Mouse (Mus musculus) stomach, embryonic 14.5 days (tissue): ENCODE results near the gene Adarb1. TPM values are rescaled to one million over a fixed set of nuclear protein-coding genes. Genes with fewer than 3 reads are reported as not detected.
A peak's percentile ranks its signal among the peaks of the same experiment; 100 is the strongest.

Source experiments
- ATAC-seq: fragments of 200-750 bp; cut with Nextera tagmentation; 2 replicates; pipeline ENCODE4 v1.8.0; 2017; ENCODE audit warnings: low read depth, moderate TSS enrichment; ENCODE audit not compliant: insufficient number of reproducible peaks, insufficient read depth, low FRiP score
- H3K27ac ChIP-seq: fragments of 300-500 bp; sonication (generic); 2 replicates; pipeline ENCODE4 v1.5.1; 2014; ENCODE audit warnings: mild to moderate bottlenecking, low read length, moderate library complexity, mixed read lengths
- H3K27me3 ChIP-seq: fragments of 300-500 bp; sonication (generic); 2 replicates; pipeline ENCODE4 v1.6.1; 2014; ENCODE audit warnings: low read length, control low read depth, mixed read lengths; ENCODE audit not compliant: control insufficient read depth, insufficient read depth
- H3K36me3 ChIP-seq: fragments of 300-500 bp; sonication (generic); 2 replicates; pipeline ENCODE4 v1.6.1; 2014; ENCODE audit warnings: mild to moderate bottlenecking, control low read depth, low read length, moderate library complexity, mixed read lengths; ENCODE audit not compliant: control insufficient read depth, insufficient read depth
- H3K4me1 ChIP-seq: fragments of 300-500 bp; sonication (generic); 2 replicates; pipeline ENCODE4 v1.6.1; 2014; ENCODE audit warnings: low read length, control low read depth, mixed read lengths; ENCODE audit not compliant: control insufficient read depth, insufficient read depth
- H3K4me2 ChIP-seq: fragments of 300-500 bp; sonication (generic); replicated peaks from 2 replicates; pipeline ENCODE4 v1.6.1; 2014; ENCODE audit warnings: low read depth, low read length, control low read depth
- H3K4me3 ChIP-seq: fragments of 300-500 bp; sonication (generic); 2 replicates; pipeline ENCODE4 v1.5.1; 2014; ENCODE audit warnings: low read depth, low read length, control low read depth
- H3K9ac ChIP-seq: fragments of 300-500 bp; sonication (generic); replicated peaks from 2 replicates; pipeline ENCODE4 v1.6.1; 2014; ENCODE audit warnings: low read depth, mild to moderate bottlenecking, control low read depth, low read length, moderate library complexity, mixed read lengths
- H3K9me3 ChIP-seq: fragments of 300-500 bp; sonication (generic); 2 replicates; pipeline ENCODE4 v1.6.1; 2016; ENCODE audit warnings: low read depth, low read length, control low read depth; ENCODE audit not compliant: control insufficient read depth
- WGBS: fragments of 180-500 bp; shearing (Covaris S2); extraction: QIAGEN DNeasy Blood & Tissue Kit; methylation state at CpG from one replicate; pipeline ENCODE4 v1.1.7; 2014; 5-methylcytosine and 5-hydroxymethylcytosine counted together
- polyA plus RNA-seq: library from polyadenylated mRNA; unstranded; fragments of >200 nt; fragmentation: Nextera tagmentation; extraction: Ambion mirVana; gene quantifications from 2 replicates; pipeline ENCODE4 v1.2.1, GENCODE M21; 2014

Adarb1 gene
- polyA plus RNA-seq, 1 experiment from 2014 or later = 8.3 TPM

- H3K4me2 ChIP-seq = no peak overlapping the region
- H3K4me3 ChIP-seq = no peak overlapping the region
- WGBS = 71% methylated on average over 6 of the region's 6 CpGs
- H3K9ac ChIP-seq = no peak overlapping the region
- ATAC-seq = no peak
- no peak overlapping the region for H3K27ac ChIP-seq
- H3K4me1 ChIP-seq = peaks cover 7% of the 10 kb centered on the region; the same call in 1 of the 2 replicates
- no peaks in the 10 kb centered on the region for H3K27me3 ChIP-seq
- H3K9me3 ChIP-seq = no peaks in the 10 kb centered on the region
- no peaks in the 10 kb centered on the region for H3K36me3 ChIP-seq
Observed at GRCm38 (mm10) chr10:77454795-77455194, 36.7 kb upstream of the Adarb1 start.

GRCm38 (mm10) chr10:77451822-77452221 is 33.8 kb upstream of the Adarb1 start:
- Histone ChIP-seq H3K27me3 (no peaks in the 10 kb centered on the region), H3K36me3 (no peaks in the 10 kb centered on the region), H3K9ac (no peak overlapping the region), H3K27ac (no peak overlapping the region), H3K4me3 (no peak overlapping the region), H3K4me1 (peaks cover 23% of the 10 kb centered on the region), H3K9me3 (no peaks in the 10 kb centered on the region), H3K4me2 (no peak overlapping the region)
- no peak for ATAC-seq
- WGBS = 84% methylated on average over 4 of the region's 4 CpGs

- H3K9me3 ChIP-seq = no peaks in the 10 kb centered on the region
- H3K27ac ChIP-seq = no peak overlapping the region; the same call in 1 of the 2 replicates
- H3K4me3 ChIP-seq = no peak overlapping the region
- no peak overlapping the region for H3K9ac ChIP-seq
- H3K27me3 ChIP-seq = no peaks in the 10 kb centered on the region
- ATAC-seq = no peak
- no peak overlapping the region for H3K4me2 ChIP-seq
- H3K36me3 ChIP-seq = no peaks in the 10 kb centered on the region
- H3K4me1 ChIP-seq = peaks cover 17% of the 10 kb centered on the region
Observed at GRCm38 (mm10) chr10:77450159-77450464, 32.0 kb upstream of the Adarb1 start.

GRCm38 (mm10) chr10:77449315-77450158 is 31.5 kb upstream of the Adarb1 start:
- Histone ChIP-seq H3K9ac (no peak overlapping the region), H3K36me3 (no peaks in the 10 kb centered on the region), H3K4me2 (peak overlapping the region; percentile 47), H3K27ac (no peak overlapping the region; the same call in none of the 2 replicates), H3K27me3 (no peaks in the 10 kb centered on the region), H3K9me3 (no peaks in the 10 kb centered on the region), H3K4me1 (peaks cover 17% of the 10 kb centered on the region), H3K4me3 (no peak overlapping the region)
- WGBS = 17% methylated on average over 23 of the region's 23 CpGs
- no peak for ATAC-seq

GRCm38 (mm10) chr10:77448698-77449247 is 30.7 kb upstream of the Adarb1 start:
- no peak overlapping the region for H3K4me3 ChIP-seq
- H3K27ac ChIP-seq = no peak overlapping the region; the same call in 1 of the 2 replicates
- no peak for ATAC-seq
- no peak overlapping the region for H3K9ac ChIP-seq
- H3K27me3 ChIP-seq = no peaks in the 10 kb centered on the region
- H3K9me3 ChIP-seq = no peaks in the 10 kb centered on the region
- 36% methylated on average over 6 of the region's 6 CpGs for WGBS
- H3K4me2 ChIP-seq = peak overlapping the region; percentile 47; the same call in 1 of the 2 replicates
- H3K36me3 ChIP-seq = no peaks in the 10 kb centered on the region
- peaks cover 17% of the 10 kb centered on the region for H3K4me1 ChIP-seq

- Histone ChIP-seq H3K4me2 (no peak overlapping the region), H3K27ac (no peak overlapping the region), H3K9ac (no peak overlapping the region), H3K9me3 (no peaks in the 10 kb centered on the region), H3K4me1 (peaks cover 17% of the 10 kb centered on the region), H3K36me3 (no peaks in the 10 kb centered on the region), H3K4me3 (no peak overlapping the region), H3K27me3 (no peaks in the 10 kb centered on the region)
- ATAC-seq = no peak
- WGBS = 79% methylated on average over 7 of the region's 7 CpGs
Observed at GRCm38 (mm10) chr10:77448209-77448608, 30.1 kb upstream of the Adarb1 start.

- H3K27me3 ChIP-seq = no peaks in the 10 kb centered on the region
- no peak overlapping the region for H3K4me2 ChIP-seq
- 2% methylated on average over 2 of the region's 2 CpGs for WGBS
- H3K9ac ChIP-seq = no peak overlapping the region
- ATAC-seq = no peak
- no peaks in the 10 kb centered on the region for H3K9me3 ChIP-seq
- no peak overlapping the region for H3K4me3 ChIP-seq
- H3K36me3 ChIP-seq = no peaks in the 10 kb centered on the region
- peaks cover 17% of the 10 kb centered on the region for H3K4me1 ChIP-seq
- H3K27ac ChIP-seq = no peak overlapping the region
Observed at GRCm38 (mm10) chr10:77447755-77448154, 29.7 kb upstream of the Adarb1 start.

GRCm38 (mm10) chr10:77442250-77442649 is 24.2 kb upstream of the Adarb1 start:
- Histone ChIP-seq H3K27me3 (no peaks in the 10 kb centered on the region), H3K9ac (no peak overlapping the region), H3K9me3 (no peaks in the 10 kb centered on the region), H3K27ac (no peak overlapping the region), H3K36me3 (no peaks in the 10 kb centered on the region), H3K4me2 (no peak overlapping the region), H3K4me1 (peaks cover 11% of the 10 kb centered on the region; the same call in 1 of the 2 replicates), H3K4me3 (no peak overlapping the region)
- no peak for ATAC-seq
- 82% methylated on average over 4 of the region's 4 CpGs for WGBS
